Mouse (Mus musculus) A20 (cell line): ENCODE data around the gene Itpka.
"Not testable (repeated sequence)": the region's sequence is repeated elsewhere in the genome, so short reads cannot be mapped to it uniquely, and the experiment has no call there.

Source experiments
- DNase-seq: peaks from one replicate; pipeline ENCODE4 v3.0.0-alpha.2; 2011; ENCODE audit warnings: low read depth, low spot score

The Itpka gene

DNA sequence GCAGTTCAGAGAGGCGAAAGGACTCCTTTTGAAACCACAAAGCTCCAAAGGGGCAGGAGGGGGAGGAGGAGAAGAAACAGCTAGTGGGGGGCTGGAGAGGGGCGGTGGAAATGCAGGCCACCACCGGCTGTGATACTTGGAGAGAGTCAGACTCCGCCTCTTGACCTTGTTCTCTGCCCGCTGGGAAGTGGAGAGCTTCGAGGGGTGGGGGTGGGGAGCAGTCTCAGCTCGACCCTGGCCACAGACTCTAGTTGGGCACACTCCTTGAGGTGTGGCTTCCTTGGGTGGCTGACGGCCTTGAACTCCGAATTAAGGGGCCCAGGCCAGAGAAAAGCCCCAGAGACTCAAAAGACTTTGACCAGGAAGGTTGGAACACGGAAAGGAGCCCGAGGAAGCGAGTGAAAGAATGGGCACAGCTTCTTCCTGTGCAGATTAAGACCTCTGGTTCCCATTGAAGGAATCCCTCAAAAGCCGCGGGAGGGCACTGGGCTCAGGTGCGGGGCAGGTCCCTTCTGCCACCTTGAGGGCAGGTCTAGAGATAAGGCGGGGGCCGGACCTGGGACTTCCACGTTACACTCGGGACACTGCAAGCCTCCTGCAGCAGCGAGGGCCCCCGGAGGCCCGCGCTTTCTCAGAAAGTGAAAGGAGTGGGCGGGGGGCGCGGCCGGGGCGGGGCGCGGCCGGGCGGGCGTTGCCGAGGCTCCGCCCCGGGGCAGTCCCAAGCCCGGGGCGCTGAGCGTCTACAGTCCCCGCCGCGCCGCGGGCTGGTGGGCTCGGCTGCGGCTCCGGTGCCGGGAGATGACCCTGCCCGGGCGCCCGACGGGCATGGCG lies at the start of gene Itpka:
Gene Itpka (plus strand): TSS at position 757 of the 831 bp plus-strand sequence.
- DNase-seq = peak; percentile 89

DNA sequence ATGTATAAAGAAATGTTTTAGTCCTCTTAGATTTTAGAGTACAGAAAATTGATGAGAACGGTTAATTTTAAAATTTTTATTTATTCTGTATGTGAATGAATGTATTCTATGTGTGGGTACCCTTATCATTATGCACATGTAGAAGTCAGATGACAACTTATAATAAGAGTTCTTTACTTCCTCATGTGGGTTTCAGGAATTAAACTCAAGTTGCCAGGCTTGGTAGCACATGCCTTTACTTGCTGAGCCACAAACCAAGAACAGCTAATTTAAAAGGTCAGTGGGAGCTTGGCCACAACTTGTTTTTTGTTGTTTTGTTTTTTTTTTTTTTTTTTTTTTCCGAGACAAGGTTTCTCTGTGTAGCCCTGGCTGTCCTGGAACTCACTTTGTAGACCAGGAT lies 47.3 kb upstream of the Itpka start:
- peak; percentile 59 for DNase-seq

DNA sequence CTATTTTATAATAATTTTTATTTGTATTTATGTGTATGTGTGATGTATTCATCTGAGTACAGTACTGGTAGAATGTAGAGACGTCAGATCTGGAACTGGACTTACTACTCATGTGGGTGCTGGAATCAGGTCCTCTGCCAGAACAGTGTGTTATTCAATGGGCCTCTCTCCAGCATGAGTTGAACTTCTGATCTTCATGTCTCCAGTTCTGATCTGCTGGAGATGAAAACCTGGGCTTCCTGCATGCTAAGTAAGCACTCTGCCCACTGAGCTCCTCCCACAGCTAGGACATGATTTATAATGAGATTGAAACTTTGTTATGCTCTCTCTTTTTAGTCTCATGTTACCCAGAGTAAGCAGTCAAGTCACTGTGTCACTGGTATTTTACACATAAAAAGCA lies 46.0 kb upstream of the Itpka start:
- peak; percentile 69 for DNase-seq

DNA sequence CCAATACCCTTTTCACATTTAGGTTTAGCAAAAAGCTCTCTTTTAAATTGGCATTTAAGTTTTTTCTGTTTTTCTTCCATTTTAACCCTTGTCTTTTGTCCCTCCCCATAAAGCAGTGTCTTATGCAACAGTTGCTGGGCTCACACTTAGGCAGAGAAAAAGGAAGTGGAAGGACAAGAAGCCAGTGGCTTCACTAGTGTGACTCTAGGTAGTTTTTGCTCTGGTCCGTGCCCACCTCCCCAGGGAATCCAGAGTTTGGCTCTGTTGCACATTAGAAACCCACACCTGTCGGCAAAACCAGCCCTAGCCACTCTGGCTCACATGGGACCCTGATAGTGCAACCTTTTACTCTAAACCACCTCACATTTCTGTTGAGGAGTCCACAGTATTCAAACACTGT lies 43.7 kb upstream of the Itpka start:
- peak; percentile 86 for DNase-seq

DNA sequence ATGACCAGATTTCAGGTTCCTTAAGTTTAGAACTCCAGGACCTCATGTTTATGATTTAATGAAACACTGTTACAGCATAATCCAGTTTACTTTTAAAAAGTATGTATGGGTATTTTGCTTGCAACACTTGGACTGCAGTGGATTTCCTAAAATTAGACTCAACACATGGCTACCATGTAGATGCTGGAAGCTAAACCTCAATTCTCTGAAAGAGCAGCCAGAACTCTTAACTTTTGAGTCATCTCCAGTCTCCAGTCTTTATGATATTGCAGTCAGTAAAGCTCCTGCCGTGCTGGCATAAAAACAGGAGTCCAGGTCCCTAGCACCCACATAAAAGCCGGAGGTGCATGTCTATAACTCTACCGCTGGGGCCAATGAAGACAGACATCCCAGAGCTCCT lies 42.2 kb upstream of the Itpka start:
- DNase-seq = no peak

DNA sequence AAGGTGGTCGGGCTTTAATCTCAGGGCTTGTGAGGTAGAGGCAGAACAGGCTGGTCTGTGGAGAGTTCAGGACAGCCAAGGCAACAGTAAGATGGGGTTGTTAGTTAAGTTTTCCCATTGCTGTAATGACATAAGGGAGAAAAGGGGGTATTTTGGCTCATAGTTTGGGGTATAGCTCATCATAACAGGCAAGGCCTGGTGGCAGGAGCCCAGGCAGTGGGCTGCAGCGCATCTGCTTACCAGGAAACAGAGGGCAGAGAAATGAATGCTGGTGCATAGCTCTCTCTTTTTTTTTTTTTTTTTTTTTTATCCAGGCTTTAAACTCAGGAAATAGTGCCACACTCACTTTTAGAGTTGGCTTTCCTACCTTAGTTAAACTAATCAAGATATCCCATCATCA lies 39.0 kb upstream of the Itpka start:
- no peak for DNase-seq

DNA sequence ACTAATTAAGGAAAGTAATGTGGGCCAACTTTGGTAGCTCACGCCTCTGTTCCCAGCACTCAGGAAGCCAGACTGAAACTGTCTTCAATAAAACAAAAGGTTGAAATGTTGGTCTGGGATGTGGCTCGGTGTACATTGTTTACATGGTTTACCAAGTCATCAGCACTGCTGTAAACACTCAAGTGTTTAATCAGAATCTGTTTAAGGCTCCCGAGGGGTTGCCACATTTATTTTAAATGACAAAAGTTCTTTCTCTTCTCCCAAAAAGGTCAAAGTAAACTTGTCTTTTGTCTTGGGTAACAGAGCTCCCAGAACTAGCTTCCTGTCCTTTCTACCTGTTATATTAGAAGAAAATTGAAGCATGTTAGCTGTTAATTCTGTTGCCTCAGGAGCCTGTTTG lies 34.5 kb upstream of the Itpka start:
- no peak for DNase-seq

DNA sequence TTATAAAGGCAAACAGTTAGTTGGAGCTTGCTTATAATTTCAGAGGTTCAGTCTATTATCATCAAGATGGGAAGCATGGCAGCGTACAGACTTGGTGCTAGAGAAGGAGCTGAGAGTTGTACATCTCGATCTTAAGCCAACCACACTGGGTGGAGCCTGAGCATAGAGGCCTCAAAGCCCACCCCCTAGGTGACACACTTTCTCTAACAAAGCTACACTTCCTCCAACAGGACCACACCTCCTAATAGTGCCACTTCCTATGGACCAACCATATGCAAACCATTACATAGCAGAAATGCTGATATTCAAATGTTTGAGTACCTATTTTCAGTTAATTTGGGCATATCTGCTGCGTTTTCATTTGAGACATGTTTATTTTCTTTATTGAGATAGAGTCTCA lies 32.1 kb upstream of the Itpka start:
- peak; percentile 43 for DNase-seq

DNA sequence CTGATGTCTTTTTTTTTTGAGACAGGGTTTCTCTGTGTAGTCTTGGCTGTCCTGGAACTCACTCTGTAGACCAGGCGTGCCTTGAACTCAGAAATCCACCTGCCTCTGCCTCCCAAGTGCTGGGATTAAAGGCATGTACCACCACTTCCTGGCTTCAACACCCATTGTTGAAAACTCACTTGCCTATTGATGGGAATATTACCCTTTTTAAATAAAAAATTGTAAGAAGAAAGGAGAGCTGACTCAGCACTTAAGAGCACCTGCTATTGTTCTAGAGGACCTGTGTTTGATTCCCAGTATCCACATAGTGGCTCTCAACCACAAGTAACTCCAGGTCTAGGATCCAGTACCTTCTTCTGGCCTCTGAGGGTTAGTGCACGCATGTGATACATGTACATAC lies 26.3 kb upstream of the Itpka start:
- not testable (repeated sequence) for DNase-seq

DNA sequence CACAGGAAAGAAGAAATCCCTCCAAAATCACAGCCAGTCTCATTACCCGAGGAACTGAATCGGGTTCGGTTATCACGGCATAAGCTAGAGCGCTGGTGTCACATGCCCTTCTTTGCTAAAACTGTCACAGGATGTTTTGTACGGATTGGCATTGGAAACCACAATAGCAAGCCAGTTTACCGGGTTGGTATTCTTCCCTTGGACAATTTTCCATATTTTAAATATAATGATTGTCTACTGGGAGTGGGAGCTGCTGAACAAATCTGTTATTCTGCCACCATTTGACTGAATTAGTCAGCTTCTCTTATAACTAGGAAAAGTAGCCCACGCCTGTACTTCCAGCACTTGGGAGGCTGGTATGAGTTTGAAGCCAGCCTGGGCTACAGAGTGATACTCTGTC lies 21.1 kb upstream of the Itpka start:
- no peak for DNase-seq

DNA sequence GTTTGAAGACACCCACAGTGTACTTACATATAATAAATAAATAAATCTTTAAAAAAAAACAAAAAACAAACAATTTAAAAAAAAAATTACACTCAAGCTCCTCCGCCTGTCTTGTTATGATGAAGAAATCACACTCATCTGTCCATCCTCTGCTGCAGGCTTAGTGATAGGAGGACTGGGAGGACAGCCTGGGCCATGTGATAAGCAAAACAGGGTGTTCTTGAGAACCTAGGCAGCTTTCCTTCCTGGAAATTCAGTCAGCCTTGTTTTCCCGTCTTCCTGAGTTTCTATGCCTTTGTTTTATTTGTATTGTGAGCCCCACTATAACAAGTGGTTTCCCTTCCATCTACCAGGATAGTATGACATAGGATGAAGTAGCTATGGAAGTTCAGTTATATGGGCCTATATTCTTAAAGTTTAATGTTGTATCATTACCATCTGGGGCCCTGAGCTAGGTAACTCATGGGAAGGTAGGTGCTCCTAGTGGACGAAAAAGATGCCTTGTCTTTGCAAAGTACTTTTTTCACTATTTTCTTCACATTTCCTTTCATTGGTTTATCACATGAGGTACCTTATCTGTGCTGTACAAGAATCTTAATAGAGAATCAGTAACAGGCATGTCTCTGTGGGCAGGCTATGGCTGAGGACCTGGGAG lies 14.2 kb upstream of the Itpka start:
- no peak for DNase-seq

DNA sequence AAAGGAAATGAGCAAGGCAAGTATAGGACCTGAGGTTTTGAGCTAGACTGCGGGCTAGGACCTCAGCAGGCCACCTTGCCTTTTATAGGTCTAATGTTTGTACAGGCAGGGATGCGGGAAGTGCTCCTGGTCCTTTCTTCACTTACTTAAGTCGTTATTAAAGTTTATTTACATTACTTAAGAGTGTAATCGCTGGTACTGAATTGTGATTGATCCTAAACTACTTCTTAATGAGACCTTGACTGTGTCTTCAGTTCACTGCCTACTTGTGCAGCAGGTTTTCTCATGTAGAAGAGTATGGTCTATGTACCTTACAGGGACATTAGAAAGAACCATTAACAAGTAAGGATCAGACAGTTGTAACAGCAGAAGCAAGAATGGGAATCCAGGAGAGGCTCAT lies 11.4 kb upstream of the Itpka start:
- DNase-seq = no peak

DNA sequence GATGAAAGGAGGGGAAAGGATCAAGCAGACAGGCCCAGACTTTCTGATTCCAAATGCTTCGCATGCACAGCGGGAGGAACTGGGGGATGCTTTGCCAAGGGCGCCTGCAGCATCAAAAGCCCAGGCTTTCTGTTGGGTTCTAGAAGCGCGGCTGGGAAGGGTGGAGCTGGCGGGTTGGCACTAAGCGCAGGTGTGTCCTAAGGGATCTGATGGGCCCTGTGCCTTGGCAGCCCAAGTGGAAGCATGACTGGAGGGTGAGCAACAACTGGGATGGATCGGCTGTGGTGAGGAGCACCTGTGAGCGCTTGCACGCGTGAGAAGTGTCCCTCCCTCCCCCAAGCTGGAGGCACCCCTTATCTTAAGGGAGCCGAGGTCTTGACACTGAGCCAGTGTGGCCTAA lies 5.0 kb upstream of the Itpka start:
- DNase-seq = no peak

DNA sequence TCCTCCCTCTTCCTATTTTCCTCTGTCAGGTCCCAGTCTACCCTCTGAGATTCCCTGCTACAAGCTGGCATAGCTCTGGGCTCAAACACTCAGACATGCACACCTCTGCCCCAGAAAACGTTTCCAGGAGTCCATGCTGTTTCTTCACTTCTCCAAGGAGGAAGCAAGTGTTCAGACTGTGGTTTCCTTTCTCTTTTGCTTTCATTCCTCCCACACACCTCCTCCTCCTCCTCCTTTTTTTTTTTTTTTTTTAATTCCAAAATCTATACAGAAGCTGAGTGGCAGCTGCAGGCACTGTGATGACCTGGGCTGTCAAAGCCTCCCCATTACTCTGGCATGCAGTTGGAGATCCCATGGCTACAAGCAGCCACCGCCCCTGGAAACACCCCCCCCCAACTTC lies 1.6 kb upstream of the Itpka start:
- DNase-seq = no peak

DNA sequence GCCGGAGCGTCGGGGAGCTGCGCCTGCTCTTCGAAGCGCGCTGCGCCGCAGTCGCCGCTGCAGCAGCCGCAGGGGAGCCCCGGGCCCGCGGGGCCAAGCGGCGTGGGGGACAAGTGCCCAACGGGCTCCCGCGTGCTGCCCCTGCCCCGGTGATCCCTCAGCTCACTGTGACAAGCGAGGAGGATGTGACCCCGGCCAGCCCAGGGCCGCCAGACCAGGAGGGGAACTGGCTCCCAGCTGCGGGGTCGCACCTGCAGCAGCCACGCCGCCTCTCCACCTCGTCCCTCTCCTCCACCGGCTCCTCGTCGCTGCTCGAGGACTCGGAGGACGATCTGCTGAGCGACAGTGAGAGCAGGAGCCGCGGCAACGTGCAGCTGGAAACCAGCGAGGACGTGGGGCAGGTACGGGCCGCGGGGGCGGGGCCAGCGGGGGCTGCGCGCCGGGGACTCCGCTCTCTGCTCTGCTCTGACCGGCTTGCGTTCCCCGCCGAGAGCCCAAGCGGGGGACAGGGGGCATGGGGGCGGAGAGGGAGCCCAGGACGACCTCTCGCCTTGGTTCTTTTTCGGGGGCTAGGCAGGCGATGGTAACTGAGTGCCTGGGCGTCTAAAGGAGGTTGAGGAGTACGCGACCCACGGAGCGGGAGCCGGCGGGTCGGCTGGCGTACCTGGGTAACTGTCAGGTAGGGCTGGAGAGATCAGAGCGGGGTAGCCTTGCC lies 481 bp downstream of the Itpka start:
- DNase-seq = peak; percentile 80

DNA sequence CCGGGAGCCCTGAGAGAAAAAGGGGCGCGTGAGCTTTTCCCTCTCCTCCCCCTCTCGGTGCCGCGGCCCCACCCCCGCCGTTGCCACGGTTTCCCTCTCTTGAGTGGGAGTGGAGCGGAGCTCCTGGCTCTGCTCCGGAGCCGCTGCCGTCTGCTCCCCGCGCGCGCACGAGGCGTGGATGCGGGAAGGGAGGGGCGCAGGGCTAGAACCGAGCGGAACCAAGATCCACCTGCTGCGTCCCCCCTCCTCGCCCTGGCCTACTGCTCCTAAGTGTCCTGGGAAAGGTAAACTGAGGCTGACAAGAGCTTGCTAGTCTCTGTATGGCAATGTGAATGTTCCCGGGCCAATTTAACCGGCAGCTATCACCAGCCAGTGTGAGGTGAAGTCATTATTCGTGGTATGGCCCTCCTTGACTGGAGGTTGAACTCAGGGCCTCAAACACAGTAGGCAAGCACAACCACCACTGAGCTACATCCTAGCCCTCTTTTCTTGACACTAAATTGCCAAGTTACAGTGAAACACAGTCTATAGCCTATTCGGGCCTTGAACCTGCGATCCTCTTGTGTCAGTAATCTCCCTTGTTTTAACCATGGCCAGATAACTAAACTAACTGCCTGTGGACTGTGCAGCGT lies 1.2 kb downstream of the Itpka start:
- no peak for DNase-seq

DNA sequence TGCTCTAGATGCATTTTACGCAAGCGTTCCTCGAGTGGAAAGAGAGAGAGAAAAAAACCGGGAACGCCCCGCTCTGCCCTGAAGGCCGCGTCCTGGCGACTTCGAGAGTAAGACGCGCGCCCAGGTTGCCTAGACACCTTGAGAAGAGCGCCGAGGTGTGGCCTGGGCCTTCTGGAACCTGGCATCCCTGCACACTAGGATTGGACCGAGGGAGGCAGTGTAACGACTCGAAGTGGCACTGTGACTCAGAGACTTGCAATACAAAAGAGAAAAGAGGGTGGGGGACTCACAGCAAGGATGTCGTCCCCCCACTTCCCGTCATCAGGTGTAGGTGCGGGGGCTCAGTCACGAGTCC lies 1.6 kb downstream of the Itpka start:
- no peak for DNase-seq

DNA sequence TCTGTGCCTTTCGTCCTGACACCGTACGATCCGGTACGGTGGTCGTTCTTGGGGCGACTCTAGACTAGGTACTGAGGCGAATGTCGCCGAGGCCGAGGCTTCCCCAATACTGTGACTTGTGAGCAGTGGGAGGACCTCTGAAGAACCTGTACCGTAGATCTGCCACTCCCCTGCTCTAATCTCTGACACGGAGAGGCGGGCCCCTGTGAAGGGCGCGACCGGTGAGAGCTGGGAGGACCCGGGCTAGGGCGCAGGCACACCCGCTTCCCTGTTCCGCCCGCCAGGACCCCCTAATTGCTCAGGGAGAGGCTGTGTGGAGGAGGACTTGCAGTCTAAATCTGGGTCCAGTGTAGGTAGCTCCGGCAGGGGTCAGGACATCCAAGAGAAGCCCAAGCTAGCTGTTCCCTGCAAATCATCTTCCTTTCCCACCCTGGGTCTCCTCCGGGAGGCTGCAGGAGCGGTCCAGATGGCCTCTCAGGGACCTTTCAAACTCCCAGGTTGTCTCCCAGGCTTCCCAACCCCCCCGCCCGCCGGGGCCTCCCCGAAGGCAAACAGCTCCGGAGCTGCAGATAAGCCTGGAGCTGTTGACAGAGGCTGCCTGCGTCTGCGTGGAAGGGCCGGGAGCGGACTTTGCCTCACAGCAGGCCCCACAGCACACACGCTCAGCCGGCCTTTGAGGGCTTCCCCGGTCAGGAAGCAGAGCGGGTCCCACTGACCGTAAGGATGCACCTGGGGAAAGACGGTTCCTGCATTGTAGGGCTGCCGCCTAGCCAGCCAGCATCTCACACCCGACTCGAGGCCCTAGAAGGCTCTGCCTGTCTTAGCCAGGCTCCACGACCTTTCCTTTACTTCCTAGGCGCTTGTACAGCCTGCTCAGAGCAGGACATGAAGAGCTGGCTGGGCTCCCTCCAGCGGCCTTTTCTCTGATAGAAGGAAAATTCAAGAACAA lies 2.3 kb downstream of the Itpka start:
- no peak for DNase-seq

DNA sequence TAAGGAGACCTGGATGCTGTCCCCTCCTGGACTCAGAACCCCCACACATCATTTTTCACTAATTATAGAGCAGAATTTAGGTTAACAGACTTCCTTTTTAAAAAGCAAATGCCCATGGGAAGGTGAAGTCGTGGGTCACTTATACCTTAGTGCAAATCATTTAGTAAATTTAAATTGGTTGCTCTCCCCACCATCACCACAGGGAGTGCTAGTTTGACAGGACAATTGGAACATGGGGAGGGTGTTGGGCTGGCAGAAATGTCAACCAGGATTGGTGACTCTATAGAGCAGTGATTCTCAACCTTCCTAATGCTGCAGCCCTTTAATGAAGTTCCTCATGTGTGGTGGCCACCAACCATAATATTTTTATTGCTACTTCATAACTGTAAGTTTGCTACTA lies 3.1 kb downstream of the Itpka start:
- DNase-seq = no peak

DNA sequence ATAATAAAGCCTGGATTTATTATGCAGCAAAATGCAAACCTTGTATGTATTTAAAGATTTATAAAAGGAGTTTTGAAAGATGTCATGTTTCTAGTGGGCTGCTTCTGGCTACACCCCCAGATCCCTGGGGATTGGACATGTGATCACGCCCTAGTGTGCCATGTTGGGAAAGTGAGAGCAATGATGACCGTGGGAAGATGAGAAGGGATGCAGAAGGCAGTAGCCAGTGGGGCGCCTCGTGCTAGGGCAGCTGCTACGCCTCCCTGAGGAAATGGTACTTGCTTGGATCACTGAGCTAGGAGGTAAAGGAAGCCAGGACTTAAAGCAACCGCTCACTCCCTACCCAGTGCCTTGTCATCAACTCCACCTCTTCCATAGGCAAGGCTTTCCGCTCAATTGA lies 5.4 kb downstream of the Itpka start:
- DNase-seq = no peak

DNA sequence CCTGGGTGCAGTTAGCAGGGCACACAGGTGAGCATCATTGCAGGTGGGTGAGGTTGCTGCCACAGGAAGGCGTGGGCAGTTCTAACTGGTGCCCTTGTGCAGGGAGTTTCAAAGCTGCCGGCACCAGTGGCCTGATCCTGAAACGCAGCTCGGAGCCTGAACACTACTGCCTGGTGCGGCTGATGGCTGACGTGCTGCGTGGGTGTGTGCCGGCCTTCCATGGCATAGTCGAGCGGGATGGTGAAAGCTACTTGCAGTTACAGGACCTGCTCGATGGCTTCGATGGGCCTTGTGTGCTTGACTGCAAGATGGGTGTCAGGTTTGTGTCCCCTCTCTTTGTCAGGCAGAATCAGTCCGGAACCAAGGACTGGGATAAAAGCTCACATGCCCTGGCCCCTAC lies 7.1 kb downstream of the Itpka start:
- DNase-seq = no peak
